Mouse (Mus musculus): ENCODE results near the gene Nadsyn1. TPM values are rescaled to one million over a fixed set of nuclear protein-coding genes. Genes with fewer than 3 reads are reported as not detected.

The Nadsyn1 gene
- polyA plus RNA-seq, 1 experiment from 2014 or later, result 13.3 TPM

DNA sequence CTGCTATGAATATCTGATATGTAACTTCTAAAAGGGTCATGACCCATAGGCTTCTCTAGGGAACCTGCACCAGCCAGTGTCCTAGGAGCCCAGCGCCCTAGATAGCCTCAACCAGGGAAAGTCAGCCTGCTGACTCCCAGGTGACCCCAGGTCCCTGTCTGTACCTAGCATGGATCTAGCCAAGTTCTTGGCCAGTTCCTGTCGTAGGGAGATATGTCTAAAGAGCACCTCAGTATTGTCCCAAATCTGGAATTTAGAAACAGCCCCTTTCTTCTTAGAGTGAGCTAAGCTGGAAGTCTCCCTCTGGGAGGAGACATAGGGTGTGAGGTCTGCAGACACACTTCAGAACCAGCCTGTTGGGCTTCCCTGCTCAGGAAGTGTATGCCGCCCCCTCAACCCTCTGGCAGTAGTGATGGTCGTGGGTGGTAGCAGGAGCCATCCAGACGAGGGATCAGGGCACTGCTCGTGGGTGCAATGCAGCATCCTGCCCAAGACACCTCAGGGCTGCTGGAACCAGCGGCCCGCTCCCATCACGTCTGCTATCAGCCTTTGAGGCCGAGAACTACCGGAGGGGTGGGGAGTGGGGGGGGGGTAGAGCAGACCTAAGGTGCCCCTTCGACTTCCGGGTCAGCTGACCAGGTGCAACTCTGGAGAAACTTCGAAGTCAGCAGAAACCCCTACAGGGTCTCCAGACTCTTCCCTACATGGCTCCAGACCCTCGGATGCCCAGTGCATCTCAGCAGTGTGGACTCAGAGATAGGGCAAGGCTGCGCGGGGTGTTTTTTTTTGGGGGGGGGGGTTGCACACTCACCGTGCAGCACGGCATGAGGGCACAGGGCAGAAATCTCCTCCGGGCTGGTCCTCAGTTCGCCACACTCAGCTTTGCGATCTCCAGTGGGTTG, 66.3 kb downstream of the Nadsyn1 start, which contains the start of gene Osbpl5:
Gene Osbpl5 (minus strand): TSS at position 861 of the 902 bp plus-strand sequence.
- peak; percentile 35 for ATAC-seq (ENCODE audit: low FRiP score, low TSS enrichment)
- WGBS, result 17% methylated on average over 22 of the region's 22 CpGs
- peak within 1 kb of the TSS; percentile 88 for H3K4me2 ChIP-seq (replicated peaks; ENCODE audit: low read depth, low read length)

DNA sequence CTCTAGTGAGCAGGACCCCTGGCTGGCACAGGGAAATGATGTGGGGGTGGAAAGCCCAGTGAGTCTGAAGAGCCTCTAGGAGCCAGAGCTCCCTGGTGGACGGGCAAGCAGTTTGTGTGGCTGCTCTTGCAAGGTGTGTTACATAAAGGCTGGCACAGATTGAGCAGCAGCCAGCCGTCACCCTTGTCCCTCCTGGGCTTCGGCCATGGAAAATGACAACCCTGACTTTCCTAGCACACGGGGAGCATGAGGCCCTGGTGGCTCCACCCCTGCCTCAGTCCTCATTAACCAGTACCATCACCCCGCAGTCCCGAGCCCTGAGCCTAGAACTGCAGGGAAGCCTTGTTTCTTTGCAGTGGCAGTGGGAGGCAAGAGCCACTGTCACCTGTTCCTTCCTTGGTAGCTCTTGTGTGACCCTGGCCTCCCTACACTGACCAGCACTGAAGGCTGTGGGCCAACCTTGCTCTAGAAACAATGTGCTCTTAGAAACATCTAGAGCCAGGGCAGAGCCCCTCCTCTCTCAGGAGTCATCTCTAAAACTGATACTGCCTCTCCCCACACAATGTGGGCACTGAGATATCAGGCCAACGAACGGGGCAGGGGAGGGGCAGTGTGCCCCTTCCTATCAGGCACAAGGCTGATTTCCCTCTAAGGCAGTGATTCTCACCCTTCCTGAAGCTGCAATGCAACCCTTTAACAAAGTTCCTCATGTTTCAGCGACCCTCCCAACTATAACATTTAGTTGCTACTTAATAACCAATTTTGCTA, 67.1 kb downstream of the Nadsyn1 start:
- H3K9ac ChIP-seq (replicated peaks; ENCODE audit: low read length), result no peak overlapping the region
- no peaks in the 10 kb centered on the region for H3K36me3 ChIP-seq (ENCODE audit: insufficient read depth, low read length)
- no peak overlapping the region for H3K4me2 ChIP-seq (replicated peaks; ENCODE audit: low read depth, low read length)
- WGBS, result 76% methylated on average over 9 of the region's 9 CpGs
- H3K27ac ChIP-seq (ENCODE audit: low read length), result no peak overlapping the region
- ATAC-seq (ENCODE audit: low FRiP score, low TSS enrichment), result no peak
- H3K27me3 ChIP-seq (ENCODE audit: insufficient read depth, low read length), result peaks cover 13% of the 10 kb centered on the region; the same call in 1 of the 2 replicates
- H3K4me3 ChIP-seq (ENCODE audit: low read length), result no peak overlapping the region
- H3K4me1 ChIP-seq (ENCODE audit: insufficient read depth, low read length), result peaks cover 10% of the 10 kb centered on the region
- H3K9me3 ChIP-seq (ENCODE audit: low read length), result no peaks in the 10 kb centered on the region

More for the DNA sequence above, 66.3 kb downstream of the Nadsyn1 start, which contains the start of gene Osbpl5:
- Histone ChIP-seq H3K27me3 (ENCODE audit: insufficient read depth, low read length) (peaks cover 13% of the 10 kb centered on the region; the same call in 1 of the 2 replicates), H3K4me1 (ENCODE audit: insufficient read depth, low read length) (peaks cover 10% of the 10 kb centered on the region), H3K9ac (replicated peaks; ENCODE audit: low read length) (peak within 1 kb of the TSS; percentile 50), H3K4me3 (ENCODE audit: low read length) (peak within 1 kb of the TSS; percentile 47), H3K27ac (ENCODE audit: low read length) (no peak within 1 kb of the TSS), H3K9me3 (ENCODE audit: low read length) (no peaks in the 10 kb centered on the region), H3K36me3 (ENCODE audit: insufficient read depth, low read length) (no peaks in the 10 kb centered on the region)

DNA sequence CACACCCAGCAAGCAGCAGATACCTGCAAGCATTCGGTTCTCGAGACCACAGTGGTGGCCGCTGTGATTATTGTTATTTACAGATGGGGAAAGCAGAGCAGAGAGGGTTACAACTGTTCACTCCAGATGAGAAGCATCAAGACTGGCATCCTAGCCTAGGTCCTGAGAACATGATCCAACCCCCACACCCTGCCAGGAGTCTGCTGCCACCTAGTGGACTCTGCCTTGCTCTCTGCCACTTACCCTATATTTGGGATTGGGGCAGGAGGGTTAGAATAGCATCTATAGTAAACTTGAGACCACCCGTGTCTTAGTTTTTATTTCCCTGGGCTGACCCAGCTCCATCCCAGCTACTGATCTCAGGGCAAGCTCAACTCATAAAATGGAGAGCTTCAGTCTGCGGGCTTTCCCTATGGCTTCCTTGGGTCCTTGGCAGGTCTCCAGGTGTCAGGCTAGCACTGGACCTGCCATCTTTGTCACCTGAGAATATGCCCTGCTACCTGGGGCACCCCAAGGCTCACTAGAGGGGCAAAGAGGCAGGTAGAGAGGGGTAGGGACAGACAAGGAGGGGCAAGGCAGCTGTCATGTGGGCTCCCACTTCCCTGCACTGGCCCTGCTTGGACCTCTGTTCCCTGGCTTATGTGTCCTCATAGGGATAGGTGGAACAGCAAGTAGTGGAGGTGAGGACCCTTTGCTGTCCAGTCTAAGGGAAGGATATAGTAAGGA, 68.5 kb downstream of the Nadsyn1 start:
- Histone ChIP-seq H3K9ac (replicated peaks; ENCODE audit: low read length) (no peak overlapping the region), H3K4me1 (ENCODE audit: insufficient read depth, low read length) (peaks cover 10% of the 10 kb centered on the region), H3K9me3 (ENCODE audit: low read length) (no peaks in the 10 kb centered on the region), H3K4me3 (ENCODE audit: low read length) (no peak overlapping the region), H3K27me3 (ENCODE audit: insufficient read depth, low read length) (peaks cover 13% of the 10 kb centered on the region; the same call in 1 of the 2 replicates), H3K4me2 (replicated peaks; ENCODE audit: low read depth, low read length) (no peak overlapping the region), H3K36me3 (ENCODE audit: insufficient read depth, low read length) (no peaks in the 10 kb centered on the region), H3K27ac (ENCODE audit: low read length) (no peak overlapping the region)
- 30% methylated on average over 5 of the region's 5 CpGs for WGBS
- ATAC-seq (ENCODE audit: low FRiP score, low TSS enrichment), result no peak; the same call in 1 of the 2 replicates

DNA sequence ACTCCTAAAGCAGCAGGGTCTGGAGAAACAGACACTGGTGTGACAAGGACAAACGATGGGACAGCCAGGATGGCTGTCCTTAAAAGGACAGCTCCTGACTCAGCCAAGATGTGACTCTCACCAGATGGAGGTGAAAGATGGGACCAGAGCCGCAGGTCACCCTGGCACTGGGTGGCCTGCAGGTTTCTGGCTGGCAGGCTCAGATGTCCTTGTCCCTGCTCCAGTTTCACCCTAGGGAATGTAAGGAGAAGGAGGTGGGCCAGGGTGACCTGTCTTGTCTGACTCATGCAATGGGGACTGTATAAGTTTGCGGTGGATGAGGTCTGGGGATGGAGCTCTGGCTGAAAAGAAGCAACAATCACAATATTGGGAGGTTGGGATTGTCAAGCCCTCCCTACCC, 70.0 kb downstream of the Nadsyn1 start:
- no peaks in the 10 kb centered on the region for H3K36me3 ChIP-seq (ENCODE audit: insufficient read depth, low read length)
- H3K4me1 ChIP-seq (ENCODE audit: insufficient read depth, low read length), result peaks cover 13% of the 10 kb centered on the region
- H3K27me3 ChIP-seq (ENCODE audit: insufficient read depth, low read length), result peaks cover 8% of the 10 kb centered on the region; the same call in 1 of the 2 replicates
- no peak overlapping the region for H3K9ac ChIP-seq (replicated peaks; ENCODE audit: low read length)
- no peaks in the 10 kb centered on the region for H3K9me3 ChIP-seq (ENCODE audit: low read length)
- no peak overlapping the region for H3K27ac ChIP-seq (ENCODE audit: low read length)
- no peak overlapping the region for H3K4me2 ChIP-seq (replicated peaks; ENCODE audit: low read depth, low read length)
- H3K4me3 ChIP-seq (ENCODE audit: low read length), result no peak overlapping the region
- ATAC-seq (ENCODE audit: low FRiP score, low TSS enrichment), result no peak
- 74% methylated on average over 3 of the region's 3 CpGs for WGBS

DNA sequence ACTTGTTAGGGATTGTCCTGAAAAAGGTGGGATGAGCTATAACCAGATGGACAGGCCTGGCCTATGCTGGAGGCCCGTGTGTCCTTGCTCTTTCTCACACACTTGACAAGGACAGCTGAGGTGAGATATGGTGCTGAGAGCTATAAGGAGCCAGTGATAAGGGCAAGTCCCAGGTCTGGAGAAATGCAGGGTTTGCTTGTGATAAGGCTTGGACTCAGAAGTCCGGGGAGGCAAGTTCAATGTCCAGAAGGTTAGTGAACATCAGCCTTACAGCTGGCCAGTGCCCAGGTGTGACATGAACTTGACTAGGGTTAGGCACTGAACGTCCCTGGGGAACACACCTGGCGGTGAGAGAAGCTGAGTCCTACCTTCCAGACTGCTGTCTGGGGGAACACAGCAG, 70.6 kb downstream of the Nadsyn1 start:
- Histone ChIP-seq H3K9me3 (ENCODE audit: low read length) (no peaks in the 10 kb centered on the region), H3K27ac (ENCODE audit: low read length) (no peak overlapping the region), H3K4me2 (replicated peaks; ENCODE audit: low read depth, low read length) (no peak overlapping the region), H3K4me1 (ENCODE audit: insufficient read depth, low read length) (peaks cover 9% of the 10 kb centered on the region), H3K4me3 (ENCODE audit: low read length) (no peak overlapping the region), H3K27me3 (ENCODE audit: insufficient read depth, low read length) (peaks cover 8% of the 10 kb centered on the region; the same call in 1 of the 2 replicates), H3K9ac (replicated peaks; ENCODE audit: low read length) (no peak overlapping the region), H3K36me3 (ENCODE audit: insufficient read depth, low read length) (no peaks in the 10 kb centered on the region)
- ATAC-seq (ENCODE audit: low FRiP score, low TSS enrichment), result no peak
- WGBS, result 56% methylated on average over 4 of the region's 4 CpGs

DNA sequence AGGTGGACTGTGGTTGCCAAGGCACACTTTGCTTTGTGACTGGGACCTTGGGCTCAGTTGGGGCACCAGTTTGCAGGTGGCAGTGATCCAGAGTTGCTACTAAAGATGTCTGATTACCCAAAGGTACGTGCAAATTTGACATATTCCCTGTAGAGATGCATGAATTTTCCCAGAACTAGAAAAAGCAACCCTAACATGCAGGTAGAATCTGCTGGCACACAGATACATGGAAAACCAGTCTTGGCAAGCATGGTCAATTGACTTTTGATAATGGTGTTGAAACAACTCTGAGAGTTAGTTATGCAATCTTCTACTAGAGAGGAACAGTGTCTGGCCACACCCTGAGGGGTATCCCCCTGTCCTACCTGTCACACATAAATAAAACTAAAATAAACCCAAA, 71.3 kb downstream of the Nadsyn1 start:
- 83% methylated on average over 1 of the region's 1 CpGs for WGBS
- Histone ChIP-seq H3K4me3 (ENCODE audit: low read length) (no peak overlapping the region), H3K4me1 (ENCODE audit: insufficient read depth, low read length) (peaks cover 5% of the 10 kb centered on the region; the same call in 1 of the 2 replicates), H3K9ac (replicated peaks; ENCODE audit: low read length) (no peak overlapping the region), H3K36me3 (ENCODE audit: insufficient read depth, low read length) (no peaks in the 10 kb centered on the region), H3K27ac (ENCODE audit: low read length) (no peak overlapping the region), H3K9me3 (ENCODE audit: low read length) (no peaks in the 10 kb centered on the region), H3K27me3 (ENCODE audit: insufficient read depth, low read length) (peaks cover 6% of the 10 kb centered on the region; the same call in 1 of the 2 replicates), H3K4me2 (replicated peaks; ENCODE audit: low read depth, low read length) (no peak overlapping the region)
- ATAC-seq (ENCODE audit: low FRiP score, low TSS enrichment), result no peak

DNA sequence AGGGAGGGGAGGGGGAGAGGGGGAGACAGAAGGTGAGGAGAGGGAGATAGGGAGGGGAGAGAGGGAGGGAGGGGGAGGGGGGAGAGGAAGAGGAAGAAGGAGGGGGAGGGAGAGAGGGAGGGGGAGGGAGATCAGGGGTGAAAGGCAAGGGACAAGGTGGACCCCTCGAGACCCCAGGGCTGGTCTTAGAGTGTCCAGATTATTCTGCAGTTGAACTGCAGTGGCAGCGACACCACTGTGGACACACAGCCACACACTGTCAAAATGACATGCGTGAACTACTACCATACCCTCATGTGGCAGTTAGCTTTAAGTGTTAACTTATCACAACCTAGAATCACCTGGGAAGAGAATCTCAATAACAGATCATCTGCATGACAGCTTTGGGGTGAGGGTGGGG, 73.6 kb downstream of the Nadsyn1 start:
- ATAC-seq (ENCODE audit: low FRiP score, low TSS enrichment), result no peak
- H3K36me3 ChIP-seq (ENCODE audit: insufficient read depth, low read length), result no peaks in the 10 kb centered on the region
- no peaks in the 10 kb centered on the region for H3K27me3 ChIP-seq (ENCODE audit: insufficient read depth, low read length)
- H3K27ac ChIP-seq (ENCODE audit: low read length), result no peak overlapping the region
- H3K9me3 ChIP-seq (ENCODE audit: low read length), result no peaks in the 10 kb centered on the region
- peaks cover 3% of the 10 kb centered on the region; the same call in 1 of the 2 replicates for H3K4me1 ChIP-seq (ENCODE audit: insufficient read depth, low read length)
- no peak overlapping the region for H3K4me2 ChIP-seq (replicated peaks; ENCODE audit: low read depth, low read length)
- WGBS, result 72% methylated on average over 3 of the region's 3 CpGs
- H3K9ac ChIP-seq (replicated peaks; ENCODE audit: low read length), result no peak overlapping the region
- H3K4me3 ChIP-seq (ENCODE audit: low read length), result no peak overlapping the region

DNA sequence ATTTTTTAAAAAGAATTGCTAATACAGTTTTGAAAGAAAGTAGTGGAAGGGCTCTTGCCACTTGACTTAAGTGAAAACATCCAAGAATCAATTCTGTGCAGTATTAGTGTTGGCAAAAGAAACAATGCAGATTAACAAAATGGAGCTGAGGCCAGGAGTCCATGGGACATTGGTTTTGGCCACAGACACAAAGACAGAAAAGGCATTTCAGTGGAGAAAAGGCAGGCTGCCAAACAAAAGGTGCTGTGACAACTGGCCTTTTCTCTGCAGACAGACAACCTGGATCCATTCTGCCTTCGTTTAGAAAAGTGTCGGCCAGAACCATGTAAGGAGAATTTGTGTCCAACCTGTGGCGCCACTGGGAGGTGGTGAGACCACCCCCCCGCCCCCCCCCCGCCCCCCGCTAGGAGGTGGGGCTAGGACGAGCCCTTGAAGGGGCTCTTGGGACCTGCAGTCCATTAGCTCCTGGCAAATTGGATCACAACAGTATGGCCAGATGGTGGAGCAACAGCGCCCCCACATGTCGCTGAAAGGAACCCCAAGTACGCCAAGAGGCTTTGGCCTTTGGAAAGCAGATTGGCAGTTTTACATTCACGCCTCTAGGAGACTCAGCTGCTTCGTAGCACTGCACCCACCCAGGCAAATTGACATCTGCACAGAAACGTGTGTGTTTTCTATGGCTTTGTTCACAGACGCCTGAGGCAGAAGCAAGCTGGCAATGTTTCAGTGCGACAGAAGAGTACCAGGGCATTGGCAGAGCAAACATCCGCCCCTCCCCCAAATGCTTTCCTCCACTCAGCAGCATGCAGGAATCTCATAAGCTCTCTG, 74.4 kb downstream of the Nadsyn1 start:
- H3K9ac ChIP-seq (replicated peaks; ENCODE audit: low read length), result peak overlapping the region; percentile 61

More for the DNA sequence above, 74.4 kb downstream of the Nadsyn1 start:
- no peaks in the 10 kb centered on the region for H3K36me3 ChIP-seq (ENCODE audit: insufficient read depth, low read length)
- peaks cover 3% of the 10 kb centered on the region; the same call in 1 of the 2 replicates for H3K4me1 ChIP-seq (ENCODE audit: insufficient read depth, low read length)
- H3K4me3 ChIP-seq (ENCODE audit: low read length), result peak overlapping the region; percentile 18; the same call in 1 of the 2 replicates
- WGBS, result under 1% methylated on average over 16 of the region's 16 CpGs
- no peaks in the 10 kb centered on the region for H3K27me3 ChIP-seq (ENCODE audit: insufficient read depth, low read length)
- no peaks in the 10 kb centered on the region for H3K9me3 ChIP-seq (ENCODE audit: low read length)
- peak overlapping the region; percentile 48 for H3K4me2 ChIP-seq (replicated peaks; ENCODE audit: low read depth, low read length)
- peak; percentile 87 for ATAC-seq (ENCODE audit: low FRiP score, low TSS enrichment)
- H3K27ac ChIP-seq (ENCODE audit: low read length), result no peak overlapping the region

All from kidney, embryonic 16.5 days (tissue).